Mouse (Mus musculus): ENCODE measurements at regions not wholly inside any gene's neighbourhood (a gene's known extent, or its start where the extent isn't known, plus 50 kb on each side); places are given as distances from the start of the nearest gene placed in this dataset.
"Not testable (repeated sequence)": the region's sequence is repeated elsewhere in the genome, so short reads cannot be mapped to it uniquely, and the experiment has no call there.

DNA sequence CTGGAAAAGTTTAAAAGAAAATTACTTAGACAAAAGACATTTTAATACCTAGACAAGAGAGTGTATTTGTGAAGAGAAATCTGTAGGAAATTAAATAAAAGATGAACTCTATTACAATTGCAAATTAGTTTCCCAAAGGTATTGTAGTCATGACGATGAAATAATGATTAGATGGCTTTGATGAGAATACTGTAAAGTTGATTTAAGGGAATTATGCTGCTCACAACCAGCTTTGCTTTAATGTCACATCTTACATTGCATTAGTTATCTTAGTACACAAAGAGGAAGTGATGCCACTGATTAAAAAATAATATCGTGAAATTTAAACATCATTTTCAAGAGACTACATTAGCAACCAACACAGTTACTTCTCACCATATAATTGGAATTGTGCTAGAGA is 145.7 kb upstream of the Zfp960 start:
- no peak for DNase-seq (ENCODE audit: extremely low read depth, insufficient read length, low spot score)

DNA sequence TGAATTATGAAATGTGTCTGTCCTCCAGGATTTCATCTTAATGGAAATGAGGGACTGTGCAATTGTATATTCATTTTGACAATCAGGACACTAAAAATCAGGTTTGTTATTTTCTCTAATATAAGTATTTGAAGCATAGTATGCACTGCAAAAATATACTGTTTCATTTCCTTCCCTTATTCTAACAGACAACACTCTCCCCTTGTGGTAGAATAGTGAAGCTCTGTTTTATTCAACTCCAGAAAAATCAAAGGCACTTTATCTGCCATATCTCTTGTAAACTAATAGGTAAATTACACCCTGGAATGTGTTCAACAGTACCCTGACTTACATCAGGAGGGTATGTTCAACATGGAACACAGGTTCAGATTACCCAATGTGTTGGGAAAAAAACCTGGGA is 137.7 kb upstream of the Zfp960 start:
- no peak for DNase-seq (ENCODE audit: extremely low read depth, insufficient read length, low spot score)

GRCm38 (mm10) chr17:16951092-16952016 is 112.6 kb upstream of the Zfp960 start:
- peak; percentile 81 for DNase-seq (ENCODE audit: extremely low read depth, insufficient read length, low spot score)

- DNase-seq (ENCODE audit: extremely low read depth, insufficient read length, low spot score): not testable (repeated sequence)
Measured at GRCm38 (mm10) chr17:16952146-16952545, 111.8 kb upstream of the Zfp960 start.

- not testable (repeated sequence) for DNase-seq (ENCODE audit: extremely low read depth, insufficient read length, low spot score)
Measured at GRCm38 (mm10) chr17:16997241-16997640, 66.7 kb upstream of the Zfp960 start.

DNA sequence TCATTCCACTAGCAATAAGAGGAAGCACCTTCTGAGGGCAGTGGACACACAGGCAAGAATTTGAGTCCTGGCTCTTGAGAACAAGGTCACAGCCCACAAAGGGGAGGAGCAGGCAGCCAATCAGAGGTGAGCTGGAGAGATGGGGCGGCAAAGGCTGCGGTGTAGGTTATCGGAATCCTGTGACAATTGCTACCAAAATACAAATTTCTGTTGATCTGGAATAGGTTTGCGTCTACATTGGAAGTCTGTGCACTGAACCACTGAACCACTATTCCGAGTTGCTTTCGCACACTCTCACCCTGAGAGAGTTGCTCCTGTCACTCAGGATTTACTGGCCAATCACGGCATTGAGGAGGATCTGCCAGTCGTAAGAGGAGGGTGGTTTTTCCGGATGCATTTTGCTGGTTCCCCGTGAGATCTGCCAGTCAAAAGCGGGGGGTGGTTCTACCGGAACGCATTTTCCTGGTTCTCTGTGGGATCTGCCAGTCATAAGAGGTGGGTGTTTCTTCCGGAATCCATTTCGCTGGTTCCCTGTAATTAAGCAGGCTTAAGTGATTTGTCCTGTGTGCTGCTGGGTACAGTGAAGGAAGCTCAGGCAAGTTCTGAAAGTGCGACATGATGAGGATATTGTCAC is 59.2 kb upstream of the Zfp960 start:
- peak; percentile 82 for DNase-seq (ENCODE audit: extremely low read depth, insufficient read length, low spot score)

DNA sequence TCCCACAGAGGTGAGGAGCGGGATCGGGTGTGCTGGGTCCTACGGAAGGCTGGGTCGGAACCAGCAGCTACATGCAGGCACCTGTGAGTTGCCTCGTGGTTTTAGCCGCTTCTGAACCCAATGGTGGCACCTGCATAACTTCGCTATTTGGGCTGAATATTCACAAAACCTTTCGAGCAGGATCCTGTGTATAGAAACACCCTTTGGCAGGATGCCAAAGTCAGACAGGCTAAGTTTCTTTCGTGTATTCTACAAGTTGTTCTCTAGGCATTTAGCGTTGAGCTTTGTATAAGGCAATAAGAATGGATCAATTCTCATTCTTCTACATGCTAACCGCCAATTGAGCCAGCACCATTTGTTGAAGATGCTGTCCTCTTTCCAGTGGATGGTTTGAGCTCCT is 58.6 kb upstream of the Zfp960 start:
- peak; percentile 60 for DNase-seq (ENCODE audit: extremely low read depth, insufficient read length, low spot score)

Measured in 3134 (cell line).